Mouse (Mus musculus) liver, adult 2 months (tissue): ENCODE measurements at regions not wholly inside any gene's neighbourhood (a gene's known extent, or its start where the extent isn't known, plus 50 kb on each side); places are given as distances from the start of the nearest gene placed in this dataset.

Source experiments
- CTCF ChIP-seq: fragments of 200-500 bp; IDR thresholded peaks from 2 replicates; pipeline ENCODE4 v1.5.1; 2011; ENCODE audit warnings: low read depth, low read length, control low read depth
- POLR2A ChIP-seq: fragments of 200-500 bp; IDR thresholded peaks from 2 replicates; pipeline ENCODE4 v1.6.1; 2011; ENCODE audit warnings: low read length, control low read depth; ENCODE audit not compliant: insufficient read depth; ENCODE audit errors: extremely low read depth

- no peak for TF ChIP-seq CTCF
- no peak for TF ChIP-seq POLR2A
These were observed 62.0 kb upstream of the Itga6 start for GRCm38 (mm10) chr2:71683375-71683774.
